Mouse (Mus musculus): ENCODE data around the gene Cyb561d2.

DNA sequence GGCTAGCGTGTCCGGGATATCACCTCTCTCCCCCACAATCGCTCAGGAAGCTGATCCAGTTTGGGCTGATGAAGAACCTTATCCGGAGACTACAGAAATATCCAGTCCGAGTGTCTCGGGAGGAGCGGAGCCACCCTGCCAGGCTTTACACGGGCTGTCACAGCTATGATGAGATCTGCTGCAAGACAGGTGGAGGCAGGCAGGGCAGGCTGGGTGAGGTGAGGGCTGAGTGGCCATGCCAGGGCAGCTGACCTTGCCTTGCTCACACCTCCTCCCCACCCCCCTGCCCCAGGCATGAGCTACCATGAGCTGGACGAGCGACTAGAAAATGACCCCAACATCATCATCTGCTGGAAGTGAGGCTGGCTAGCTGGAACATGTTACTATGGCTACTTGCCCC, 3.2 kb upstream of the Cyb561d2 start:
- no peak for TF ChIP-seq CTCF (IDR thresholded peaks at IDR 0.05; ENCODE audit: low read depth, low read length)
- TF ChIP-seq TAL1 (conservative IDR thresholded peaks at IDR 0.05; ENCODE audit: low read depth, low read length), result no peak
- TF ChIP-seq GATA1 (IDR thresholded peaks at IDR 0.05; ENCODE audit: borderline replicate concordance, low read length), result no peak
- TF ChIP-seq GATA2 (IDR thresholded peaks at IDR 0.05; ENCODE audit: borderline replicate concordance, low read depth, low read length), result no peak

Data from G1E (cell line).